Mouse (Mus musculus) kidney, adult 9 months (tissue): ENCODE results near the gene Lin52.
"Not testable (repeated sequence)": the region's sequence is repeated elsewhere in the genome, so short reads cannot be mapped to it uniquely, and the experiment has no call there.

Source experiments
- DNase-seq: peaks from one replicate; pipeline ENCODE4 v3.0.0; 2022

The Lin52 gene

GRCm38 (mm10) chr12:84478937-84479336 is 27.7 kb downstream of the Lin52 start:
- DNase-seq, result peak; percentile 14

DNA sequence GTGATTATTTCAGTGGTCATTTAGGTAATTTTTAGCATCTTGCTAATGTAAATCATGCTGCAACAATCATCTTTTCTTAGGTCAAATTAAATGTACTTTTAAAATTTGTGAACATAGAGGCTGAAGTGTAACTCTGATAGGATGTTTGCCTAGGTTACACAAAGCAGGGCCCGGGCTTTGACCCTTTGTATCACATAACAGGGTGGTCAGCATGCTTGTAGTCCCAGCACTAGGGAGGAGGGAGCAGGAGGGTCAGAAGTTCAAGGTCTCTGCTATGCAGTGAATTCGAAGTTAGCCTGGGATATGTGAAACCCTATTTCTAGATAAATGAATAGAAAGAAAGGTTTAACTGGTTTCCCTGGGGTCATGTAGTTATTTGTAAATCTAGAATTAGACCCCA is 30.0 kb downstream of the Lin52 start:
- DNase-seq, result no peak

GRCm38 (mm10) chr12:84482778-84483585 is 31.8 kb downstream of the Lin52 start:
- DNase-seq, result no peak

GRCm38 (mm10) chr12:84487324-84488056 is 36.3 kb downstream of the Lin52 start:
- peak; percentile 19 for DNase-seq

DNA sequence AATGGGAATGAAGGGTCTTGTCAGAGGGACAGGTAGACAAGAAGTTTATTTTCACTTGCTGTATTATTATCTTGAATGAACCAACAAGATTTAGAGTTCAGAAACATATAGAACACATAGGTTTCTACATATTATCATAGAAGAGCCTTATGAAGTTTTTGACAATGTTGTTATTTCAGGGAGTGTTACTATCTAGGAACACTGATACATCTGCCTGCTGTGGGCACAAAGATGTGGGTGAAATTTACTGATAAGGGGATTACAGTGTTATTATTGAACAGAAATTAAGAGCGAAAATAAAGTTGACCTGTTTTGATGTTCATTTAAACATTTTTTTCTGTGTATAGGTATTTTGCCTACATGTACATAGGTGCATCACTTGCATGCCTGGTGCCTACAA is 45.6 kb downstream of the Lin52 start:
- no peak for DNase-seq

GRCm38 (mm10) chr12:84500528-84501263 is 49.5 kb downstream of the Lin52 start:
- DNase-seq, result no peak

GRCm38 (mm10) chr12:84501278-84501677 is 50.1 kb downstream of the Lin52 start:
- DNase-seq, result no peak

GRCm38 (mm10) chr12:84506856-84507255 is 55.6 kb downstream of the Lin52 start:
- no peak for DNase-seq

GRCm38 (mm10) chr12:84512016-84512415 is 60.8 kb downstream of the Lin52 start:
- DNase-seq, result peak; percentile 22

GRCm38 (mm10) chr12:84515486-84515885 is 64.3 kb downstream of the Lin52 start:
- DNase-seq, result no peak

DNA sequence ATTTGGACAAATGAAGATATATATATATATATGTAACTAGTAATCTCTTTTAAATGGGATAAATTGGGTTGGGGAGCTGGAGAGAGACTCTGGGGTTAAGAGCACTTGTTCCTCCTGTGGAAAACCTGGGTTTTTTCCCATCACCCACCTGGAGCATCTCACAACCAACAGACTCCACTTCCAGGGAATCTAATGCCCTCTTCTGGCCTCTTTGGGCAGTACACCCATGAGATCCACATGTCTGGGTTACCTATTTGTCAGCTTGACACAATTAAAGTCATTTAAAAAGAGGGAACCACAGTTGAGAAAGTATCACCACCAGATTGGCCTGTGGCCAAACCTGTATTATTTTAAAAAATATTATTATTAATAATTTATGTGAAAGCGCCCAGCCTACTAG is 65.4 kb downstream of the Lin52 start:
- no peak for DNase-seq

GRCm38 (mm10) chr12:84518018-84518417 is 66.8 kb downstream of the Lin52 start:
- no peak for DNase-seq

- peak; percentile 54 for DNase-seq
Observed at GRCm38 (mm10) chr12:84523728-84524127, 72.5 kb downstream of the Lin52 start.

DNA sequence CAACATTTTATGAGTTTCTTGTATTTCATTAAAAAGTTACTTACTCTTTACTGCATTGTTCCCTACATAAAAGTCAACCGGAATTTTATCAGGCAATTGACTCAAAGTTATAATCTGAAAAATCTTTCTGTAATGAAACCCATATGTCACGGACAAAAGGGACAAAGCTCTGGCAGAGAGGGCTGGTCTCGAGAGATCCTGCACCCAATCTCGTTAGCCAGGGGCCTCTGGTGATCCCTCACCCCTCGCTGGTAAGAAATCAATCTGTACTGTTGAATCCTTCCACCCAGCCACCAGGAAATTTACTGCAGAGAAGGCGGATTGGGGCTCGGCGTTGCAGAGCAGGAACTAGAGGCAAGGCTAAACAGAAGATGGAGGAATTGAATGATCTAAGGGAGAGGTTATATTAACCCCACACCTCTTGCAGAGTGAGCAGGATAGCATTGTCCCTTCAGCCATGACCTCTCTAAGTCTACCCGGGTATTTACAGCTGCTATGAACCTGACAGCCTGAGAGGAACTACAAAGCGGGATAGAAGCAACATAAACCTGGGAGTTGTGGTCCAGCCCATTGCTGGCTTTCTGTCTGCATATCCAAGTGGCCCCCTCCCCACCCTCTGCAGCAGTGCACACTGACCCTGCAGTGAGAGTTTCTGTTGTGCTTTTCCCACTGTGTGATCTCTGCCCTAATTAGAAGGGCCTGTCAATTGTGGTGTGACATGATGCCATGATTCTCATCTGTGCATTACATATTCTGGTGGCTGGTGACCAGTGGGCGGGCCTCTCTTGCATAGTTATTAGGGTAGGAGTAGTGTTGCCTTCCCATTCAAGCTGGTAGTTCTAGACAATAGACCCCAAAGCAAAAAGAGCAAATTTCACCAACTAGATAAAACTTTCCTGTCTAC is 73.2 kb downstream of the Lin52 start:
- DNase-seq, result no peak

DNA sequence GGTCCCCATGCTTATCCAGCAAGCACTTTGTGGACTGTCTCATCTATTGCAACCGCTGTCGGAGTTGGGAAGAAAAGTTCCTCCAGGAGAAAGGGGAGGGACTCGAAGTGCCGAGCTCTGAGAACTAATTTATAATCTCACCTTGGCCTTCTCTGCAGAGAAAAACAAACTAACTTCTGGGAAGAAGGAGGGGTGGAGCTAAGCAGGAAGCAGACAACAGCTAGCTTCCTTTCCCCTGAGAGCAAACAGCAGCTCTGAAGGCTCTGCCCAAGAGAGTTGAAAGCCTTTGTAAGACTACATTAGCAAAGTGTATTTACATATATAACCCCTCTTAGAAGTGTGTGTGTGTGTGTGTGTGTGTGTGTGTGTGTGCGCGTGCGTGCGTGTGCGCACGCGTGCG is 74.2 kb downstream of the Lin52 start:
- no peak for DNase-seq

GRCm38 (mm10) chr12:84530426-84530825 is 79.2 kb downstream of the Lin52 start:
- DNase-seq, result no peak

DNA sequence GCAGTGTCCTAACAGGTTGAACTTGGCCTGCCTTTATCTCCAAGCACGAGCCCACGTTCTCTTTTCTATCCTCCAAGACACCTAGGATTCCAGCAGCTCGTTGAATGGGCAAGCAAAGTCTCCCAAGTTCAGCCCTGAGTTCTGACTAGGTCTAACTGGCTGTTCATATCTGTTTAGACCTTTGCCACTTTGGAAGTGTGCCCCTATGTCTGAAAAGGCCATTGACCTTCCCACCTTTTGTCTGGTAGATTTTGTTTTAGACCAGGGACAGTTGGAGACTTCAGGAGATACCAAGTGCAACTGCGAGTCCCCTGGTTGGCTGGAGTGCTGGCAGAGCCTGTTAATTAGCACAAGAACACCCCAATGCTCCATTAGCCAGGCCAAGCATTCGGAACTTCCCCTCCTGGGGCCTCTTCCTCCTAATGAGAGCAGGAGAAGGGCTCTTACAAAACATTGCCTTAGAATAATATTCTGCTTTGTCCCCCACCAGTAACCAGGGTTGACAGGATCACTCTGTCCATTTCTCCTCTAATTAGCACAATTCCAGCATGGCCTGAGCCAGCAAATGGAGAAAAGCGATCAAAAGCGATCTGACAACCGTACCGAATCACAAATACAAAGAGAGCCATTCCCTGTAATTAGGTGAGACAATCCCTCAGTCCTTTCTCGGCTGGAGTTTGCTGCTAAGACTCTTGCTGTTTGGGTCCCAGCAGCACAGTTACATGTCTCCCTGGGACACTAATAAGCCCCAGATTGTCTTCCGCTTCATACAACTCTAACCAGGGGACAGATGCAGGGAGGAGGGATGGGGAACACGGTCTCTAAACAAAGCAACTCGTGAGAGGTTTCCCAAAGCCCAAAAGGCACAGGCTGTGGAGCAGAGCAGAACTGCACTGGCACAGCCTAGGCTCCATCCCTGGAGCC is 80.9 kb downstream of the Lin52 start:
- DNase-seq, result no peak

- DNase-seq, result no peak
Observed at GRCm38 (mm10) chr12:84532830-84533199, 81.6 kb downstream of the Lin52 start.

GRCm38 (mm10) chr12:84533706-84534486 is 82.7 kb downstream of the Lin52 start:
- no peak for DNase-seq

GRCm38 (mm10) chr12:84539537-84539936 is 88.3 kb downstream of the Lin52 start:
- not testable (repeated sequence) for DNase-seq
